Mouse (Mus musculus): ENCODE results near the gene Abcd2.

DNA sequence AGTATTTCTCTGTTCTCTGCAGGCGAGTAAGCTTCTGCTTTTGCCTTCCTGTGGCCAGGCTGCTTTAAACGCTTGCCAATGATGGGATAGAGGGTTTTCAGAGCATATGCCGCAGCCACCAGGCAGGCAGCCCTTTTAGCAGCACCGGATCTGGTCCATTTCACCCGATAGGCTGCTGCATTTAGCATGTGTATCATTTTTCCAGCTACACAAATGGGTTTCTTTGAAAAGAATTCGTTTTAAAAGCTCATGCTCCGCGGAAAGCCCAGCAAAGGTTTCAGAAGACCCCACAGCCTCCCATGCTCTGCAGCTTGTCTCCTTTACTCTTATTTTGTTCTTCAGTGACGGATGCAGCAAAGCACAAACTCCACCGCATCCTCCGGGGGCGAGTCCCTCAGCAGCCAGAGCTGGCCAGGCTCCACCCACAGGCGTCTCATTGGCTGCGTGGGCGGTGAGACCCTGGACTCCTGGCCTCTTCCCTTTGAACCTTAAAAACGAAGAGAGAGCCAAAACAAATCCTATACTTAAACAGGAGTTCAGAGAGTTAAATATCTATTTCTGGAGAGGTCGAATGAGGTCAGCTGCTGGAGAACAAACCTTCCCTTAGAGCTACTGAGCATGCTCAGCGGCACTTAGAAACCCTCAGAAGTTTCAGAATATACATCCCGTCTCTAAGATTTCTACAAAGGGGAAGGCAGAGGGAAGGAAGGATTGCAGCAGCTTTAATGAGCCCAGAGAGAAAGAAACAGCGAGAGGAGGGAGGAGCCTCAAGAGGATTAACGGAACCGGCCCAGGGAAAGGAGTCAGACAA is at the start of gene Abcd2:
- no peak for TF ChIP-seq CTCF (IDR thresholded peaks at IDR 0.05)
- TF ChIP-seq EP300 (IDR thresholded peaks at IDR 0.05; ENCODE audit: insufficient read depth, low read depth, low read length) = no peak

All from heart, adult 2 months (tissue).